Mouse (Mus musculus) splenic B cell, adult 2 months (primary cell): ENCODE measurements around the gene Npas2.

Experiments
- DNase-seq: peaks from one replicate; pipeline ENCODE4 v3.0.0-alpha.2; 2011; ENCODE audit warnings: low read depth, low spot score
- H3K27me3 ChIP-seq: 2 replicates; pipeline ENCODE4 v1.6.1; 2012; ENCODE audit warnings: mild to moderate bottlenecking, low read length, moderate library complexity, mixed read lengths; ENCODE audit not compliant: control insufficient read depth, poor library complexity, insufficient read depth, severe bottlenecking
- H3K36me3 ChIP-seq: 2 replicates; pipeline ENCODE4 v1.6.1; 2012; ENCODE audit warnings: mild to moderate bottlenecking, low read length, moderate library complexity, mixed read lengths; ENCODE audit not compliant: control insufficient read depth, poor library complexity, insufficient read depth, severe bottlenecking

Npas2 gene

DNA sequence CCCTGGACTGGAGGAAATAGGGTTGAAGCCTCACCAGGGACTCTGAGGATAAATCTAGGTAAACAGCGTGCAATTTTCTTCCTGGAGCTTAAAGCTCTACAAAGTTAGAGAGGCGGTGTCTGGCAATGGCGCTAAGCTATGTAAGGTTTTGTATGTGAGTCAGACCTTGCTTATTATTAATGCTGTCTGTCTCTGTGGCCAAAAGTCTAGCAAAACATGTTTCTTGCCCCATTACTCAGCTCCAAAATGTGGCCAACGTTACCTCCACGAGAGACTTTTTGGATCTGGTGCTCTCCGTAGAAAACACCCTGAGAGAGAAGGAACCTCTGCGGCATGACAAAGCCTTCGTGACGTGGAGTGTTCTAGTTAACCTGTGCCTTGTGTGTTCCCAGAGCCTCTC, 93.5 kb downstream of the Npas2 start:
- H3K36me3 ChIP-seq = no peaks in the 10 kb centered on the region
- H3K27me3 ChIP-seq = no peaks in the 10 kb centered on the region
- DNase-seq = no peak

- Histone ChIP-seq H3K36me3 (no peaks in the 10 kb centered on the region), H3K27me3 (no peaks in the 10 kb centered on the region)
- no peak for DNase-seq
These were observed 94.3 kb downstream of the Npas2 start for GRCm38 (mm10) chr1:39287831-39288230.

DNA sequence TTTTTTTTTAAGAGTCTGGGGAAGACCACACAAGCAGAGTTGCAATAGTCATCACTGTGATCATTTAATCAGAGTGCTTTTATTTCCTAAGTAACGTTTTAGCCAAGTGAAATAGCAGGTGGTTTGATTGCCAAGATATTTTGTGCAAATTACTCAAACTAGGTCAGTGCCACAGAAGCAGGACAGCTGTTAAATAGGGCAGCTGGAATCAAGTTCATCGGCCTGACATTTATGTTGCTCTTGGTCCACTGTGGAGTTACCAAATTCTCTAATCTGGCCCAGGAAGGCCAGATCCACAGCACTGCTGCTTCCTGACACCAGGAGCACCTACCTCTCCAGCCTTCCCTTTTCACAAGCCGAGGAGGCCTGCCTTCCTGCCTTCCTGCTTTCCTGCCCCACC, 94.9 kb downstream of the Npas2 start:
- H3K36me3 ChIP-seq = no peaks in the 10 kb centered on the region
- no peak for DNase-seq
- no peaks in the 10 kb centered on the region for H3K27me3 ChIP-seq

- no peak for DNase-seq
These were observed 98.5 kb downstream of the Npas2 start for GRCm38 (mm10) chr1:39292001-39292400.

GRCm38 (mm10) chr1:39298294-39298693, 104.8 kb downstream of the Npas2 start:
- no peak for DNase-seq
- H3K36me3 ChIP-seq = no peaks in the 10 kb centered on the region
- H3K27me3 ChIP-seq = no peaks in the 10 kb centered on the region

More at GRCm38 (mm10) chr1:39292001-39292400, 98.5 kb downstream of the Npas2 start:
- no peaks in the 10 kb centered on the region for H3K36me3 ChIP-seq
- no peaks in the 10 kb centered on the region for H3K27me3 ChIP-seq

DNA sequence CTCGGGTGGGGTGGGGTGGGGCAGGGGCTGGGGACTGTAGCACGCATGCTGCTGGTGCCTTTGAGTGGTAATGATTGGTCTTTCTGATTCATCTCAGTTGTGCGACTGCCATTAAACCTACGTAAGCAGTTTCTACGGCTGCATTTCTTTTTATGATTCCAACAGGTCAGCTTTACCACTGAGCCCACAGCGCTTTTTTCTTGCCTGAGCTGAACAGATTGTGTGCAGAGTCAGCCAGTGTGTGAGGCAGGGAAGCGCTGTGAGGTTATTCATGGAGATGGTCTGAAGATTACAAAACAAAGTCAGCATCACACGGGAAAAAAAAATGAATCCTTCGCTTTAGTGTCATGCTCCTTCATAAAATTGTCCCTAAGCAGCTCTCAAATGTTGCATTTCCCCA, 106.7 kb downstream of the Npas2 start:
- no peak for DNase-seq
- H3K36me3 ChIP-seq = no peaks in the 10 kb centered on the region
- no peaks in the 10 kb centered on the region for H3K27me3 ChIP-seq

DNA sequence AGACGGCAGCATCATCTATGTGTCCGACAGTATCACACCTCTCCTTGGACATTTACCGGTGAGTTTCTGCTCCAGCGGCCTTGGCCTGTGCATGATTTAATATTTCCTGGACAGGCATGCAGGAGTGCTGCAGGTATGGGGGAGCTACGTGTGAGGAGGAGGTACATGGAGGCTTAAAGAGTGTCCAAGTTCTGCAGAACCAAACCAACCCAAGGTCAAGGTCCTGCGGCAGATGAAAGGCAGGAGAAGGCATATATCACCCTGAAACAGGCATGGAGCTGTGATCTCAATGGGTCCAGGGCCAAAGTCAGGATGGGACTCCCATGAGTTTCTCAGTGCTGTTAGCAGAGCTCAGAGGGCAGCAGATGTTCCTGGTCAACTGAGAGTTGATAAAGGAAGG, 107.1 kb downstream of the Npas2 start:
- no peak for DNase-seq
- Histone ChIP-seq H3K27me3 (no peaks in the 10 kb centered on the region), H3K36me3 (no peaks in the 10 kb centered on the region)

DNA sequence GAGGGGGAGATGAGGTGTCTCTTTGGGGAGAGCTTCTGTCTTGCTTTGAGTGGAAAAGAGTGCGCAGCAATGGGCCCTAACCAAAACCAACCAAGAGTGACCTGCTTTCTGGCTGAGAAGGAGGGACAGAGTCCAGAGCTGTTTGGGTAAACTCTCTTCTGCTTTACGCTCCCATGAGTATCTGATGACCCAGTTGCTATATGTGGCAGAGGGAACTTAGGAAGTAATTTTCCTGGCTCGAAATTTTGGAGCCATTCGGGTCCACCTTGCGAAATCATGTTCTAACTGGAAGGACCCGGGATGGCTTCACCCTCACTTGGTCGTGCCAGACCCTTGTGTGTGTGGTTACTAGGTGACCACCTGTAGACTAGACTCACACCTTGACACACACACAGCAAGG, 108.7 kb downstream of the Npas2 start:
- no peaks in the 10 kb centered on the region for H3K27me3 ChIP-seq
- no peaks in the 10 kb centered on the region for H3K36me3 ChIP-seq
- DNase-seq = no peak

DNA sequence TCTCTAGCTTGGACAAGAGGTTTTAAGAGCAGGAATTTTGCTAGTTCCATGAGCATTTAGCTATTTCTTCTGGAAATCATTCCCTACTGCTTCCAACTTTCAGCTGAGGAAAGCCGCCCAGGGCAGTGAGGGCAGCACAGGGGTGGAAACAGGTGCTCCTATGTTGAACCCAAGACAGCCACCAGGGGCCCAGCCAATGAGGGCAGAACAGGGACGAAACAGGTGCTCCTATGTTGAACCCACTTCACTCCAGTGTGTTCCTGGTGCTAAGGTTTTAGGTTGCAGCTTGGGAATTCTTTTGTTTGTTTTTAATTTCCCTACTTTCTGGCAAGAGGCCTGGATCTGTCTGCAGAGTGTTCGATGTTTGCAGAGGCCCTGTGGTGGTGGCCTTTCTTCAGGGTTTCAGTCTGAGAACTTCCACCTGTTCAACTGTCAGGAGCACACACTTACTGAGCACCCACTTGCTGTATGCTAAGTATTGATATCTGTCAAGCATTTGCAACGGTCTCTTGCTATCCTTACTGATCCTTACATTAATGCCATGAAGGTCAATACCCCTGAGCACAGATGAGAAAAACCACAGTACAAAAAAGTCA, 109.6 kb downstream of the Npas2 start:
- Histone ChIP-seq H3K27me3 (no peaks in the 10 kb centered on the region), H3K36me3 (no peaks in the 10 kb centered on the region)
- no peak for DNase-seq

DNA sequence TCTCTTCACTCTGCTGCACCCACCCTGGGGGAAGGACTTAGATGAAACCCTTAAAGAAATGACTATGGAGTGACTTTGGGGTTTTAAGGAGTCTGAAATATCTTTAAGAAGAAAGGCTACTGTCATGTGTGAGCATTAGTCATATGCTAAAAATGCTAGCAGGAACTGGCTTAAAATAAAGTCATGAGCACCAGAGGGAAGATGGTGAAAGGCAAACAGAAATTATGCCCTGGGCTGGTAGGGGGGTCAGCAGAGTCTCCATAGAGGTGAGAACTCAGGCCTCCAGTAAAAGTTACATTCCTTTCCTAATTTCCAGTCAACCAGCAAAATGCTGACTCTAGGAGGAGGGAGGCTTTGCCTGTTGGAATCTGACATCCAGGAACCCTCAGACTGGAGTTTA, 113.8 kb downstream of the Npas2 start:
- DNase-seq = no peak
- H3K27me3 ChIP-seq = no peaks in the 10 kb centered on the region

DNA sequence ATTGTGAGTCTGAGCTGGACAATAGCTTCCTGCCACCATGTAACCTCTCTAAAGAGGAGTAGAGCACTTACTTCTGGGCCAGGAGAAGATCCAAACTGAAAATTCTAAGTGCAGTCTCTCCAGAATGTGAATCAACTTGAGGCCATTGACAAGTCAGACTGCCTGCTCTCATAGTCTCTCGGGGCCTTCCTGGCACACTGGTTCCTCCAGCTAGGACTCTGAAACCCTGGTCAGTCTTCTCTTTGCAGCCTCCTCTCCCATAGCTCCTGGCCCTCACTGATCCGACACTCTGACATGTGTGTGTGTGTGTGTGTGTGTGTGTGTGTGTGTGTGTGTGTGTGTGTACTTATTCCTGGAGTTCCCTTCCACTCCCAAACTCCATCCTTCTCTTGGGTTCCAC, 114.4 kb downstream of the Npas2 start:
- no peaks in the 10 kb centered on the region for H3K27me3 ChIP-seq
- DNase-seq = no peak
- no peaks in the 10 kb centered on the region for H3K36me3 ChIP-seq

More for the DNA sequence above, 113.8 kb downstream of the Npas2 start:
- H3K36me3 ChIP-seq = no peaks in the 10 kb centered on the region

- no peaks in the 10 kb centered on the region for H3K36me3 ChIP-seq
- H3K27me3 ChIP-seq = no peaks in the 10 kb centered on the region
- no peak for DNase-seq
These were observed 116.0 kb downstream of the Npas2 start for GRCm38 (mm10) chr1:39309548-39309947.

DNA sequence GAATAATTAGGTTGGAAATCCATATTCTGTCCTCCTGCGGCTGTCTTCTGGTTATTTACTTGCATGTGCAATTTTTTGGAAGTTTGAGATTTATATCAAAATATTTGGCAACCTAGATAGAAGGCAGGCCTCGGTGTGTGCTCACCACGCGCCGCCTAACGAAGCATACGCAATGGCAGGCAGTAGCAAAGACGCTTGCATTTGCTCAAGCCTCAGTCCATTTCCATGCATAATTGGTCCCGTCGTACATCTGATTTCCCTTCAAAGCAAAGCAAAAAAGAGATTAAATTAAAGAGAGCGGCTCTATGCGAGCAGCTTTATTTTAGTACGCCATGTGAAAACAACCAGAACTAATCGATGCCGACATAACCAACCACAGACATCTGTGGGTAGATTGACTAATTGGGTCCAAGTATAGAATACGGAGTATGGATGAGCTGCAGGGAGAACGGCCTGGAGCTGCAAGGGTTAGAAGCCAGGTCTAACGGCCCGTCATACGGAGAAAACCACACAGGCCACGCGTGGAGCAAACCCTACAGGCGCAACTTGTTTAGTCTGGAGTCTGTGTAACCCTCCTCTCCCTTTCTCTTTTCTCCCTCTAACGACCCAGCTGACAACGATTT, 118.9 kb downstream of the Npas2 start:
- no peaks in the 10 kb centered on the region for H3K27me3 ChIP-seq
- H3K36me3 ChIP-seq = no peaks in the 10 kb centered on the region
- DNase-seq = no peak

DNA sequence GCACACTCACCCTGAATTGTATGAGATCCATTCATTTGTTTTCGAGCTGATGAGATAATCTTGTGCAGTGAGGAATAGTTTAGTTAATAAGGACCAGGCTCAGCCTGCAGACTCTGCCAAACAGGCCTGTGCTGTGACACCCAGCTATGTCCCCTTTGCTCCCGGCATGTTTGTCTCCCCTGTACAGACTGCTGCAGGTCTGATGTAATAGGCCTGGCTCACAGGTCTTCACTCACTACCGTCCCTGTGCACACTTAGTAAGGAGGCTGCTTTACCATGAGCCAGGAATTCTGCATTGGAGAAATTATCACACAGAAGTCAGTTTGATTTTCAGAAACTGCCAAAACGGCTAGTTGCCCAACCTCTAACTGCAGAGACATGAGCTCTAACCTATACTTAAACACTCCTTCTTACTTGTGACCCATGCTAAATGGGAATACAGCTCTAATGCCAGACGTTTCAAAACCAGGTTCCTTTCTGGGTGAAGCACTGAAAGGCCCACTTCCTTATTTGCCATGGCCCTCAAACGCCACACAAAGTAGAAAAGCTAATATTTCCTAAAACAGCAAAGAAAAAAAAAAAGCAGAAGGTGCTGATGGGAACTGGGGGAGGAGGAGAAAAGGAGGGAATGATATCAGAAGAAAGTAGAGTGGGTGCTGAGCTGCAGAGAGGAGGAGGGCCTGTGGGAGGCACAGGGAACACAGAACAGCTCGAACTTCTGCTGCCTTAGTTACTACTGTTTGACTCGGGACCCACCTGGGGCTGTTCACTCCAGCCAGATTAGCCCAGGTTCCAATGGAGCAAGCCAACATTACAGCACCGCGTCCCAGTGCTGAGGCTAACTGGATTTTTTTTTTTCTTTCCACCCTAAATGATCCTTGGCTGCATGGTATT, 120.1 kb downstream of the Npas2 start:
- DNase-seq = no peak
- Histone ChIP-seq H3K36me3 (no peaks in the 10 kb centered on the region), H3K27me3 (no peaks in the 10 kb centered on the region)

DNA sequence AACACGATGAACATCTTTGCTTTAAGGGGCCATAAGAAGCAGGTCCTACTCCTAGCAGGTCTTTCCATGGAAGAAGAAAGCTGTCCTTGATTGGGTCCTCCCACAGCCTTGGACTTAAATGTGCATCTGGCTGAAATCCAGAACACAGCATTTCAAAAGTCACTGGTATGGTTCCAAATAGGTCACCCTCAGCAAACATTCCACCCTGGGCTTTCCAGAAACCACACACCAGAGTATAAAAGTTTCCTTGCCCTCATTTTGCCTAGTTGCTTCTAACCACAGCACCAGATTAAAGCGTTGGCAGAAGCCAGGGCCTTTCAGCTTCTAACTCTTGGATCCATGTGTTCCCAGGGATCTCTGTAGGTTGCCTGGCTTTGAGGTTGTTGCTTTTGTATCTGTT, 124.4 kb downstream of the Npas2 start:
- Histone ChIP-seq H3K36me3 (no peaks in the 10 kb centered on the region), H3K27me3 (no peaks in the 10 kb centered on the region)
- no peak for DNase-seq
